Mouse (Mus musculus) limb, embryonic 11.5 days (tissue): ENCODE results near the gene Ago1. TPM values are rescaled to one million over a fixed set of nuclear protein-coding genes. Genes with fewer than 3 reads are reported as not detected.

Source experiments
- ATAC-seq: fragments of 200-750 bp; cut with Nextera tagmentation; 2 replicates; pipeline ENCODE4 v1.8.0; 2017; ENCODE audit warnings: low read depth; ENCODE audit not compliant: insufficient number of reproducible peaks, low FRiP score, low TSS enrichment
- DNase-seq: peaks from one replicate; pipeline ENCODE4 v3.0.0-alpha.2; 2015; ENCODE audit warnings: low spot score
- H3K27ac ChIP-seq: fragments of 300-500 bp; sonication (generic); replicated peaks from 2 replicates; pipeline ENCODE4 v1.5.1; 2014; ENCODE audit warnings: low read depth, mild to moderate bottlenecking, low read length
- H3K27me3 ChIP-seq: fragments of 300-500 bp; sonication (generic); 2 replicates; pipeline ENCODE4 v1.6.1; 2014; ENCODE audit warnings: mild to moderate bottlenecking, low read length, mixed read lengths; ENCODE audit not compliant: control insufficient read depth, insufficient read depth
- H3K36me3 ChIP-seq: fragments of 300-500 bp; sonication (generic); 2 replicates; pipeline ENCODE4 v1.6.1; 2014; ENCODE audit warnings: mild to moderate bottlenecking, low read length, moderate library complexity, mixed read lengths; ENCODE audit not compliant: control insufficient read depth, insufficient read depth
- H3K4me1 ChIP-seq: fragments of 300-500 bp; sonication (generic); 2 replicates; pipeline ENCODE4 v1.6.1; 2014; ENCODE audit warnings: low read length, mixed read lengths; ENCODE audit not compliant: control insufficient read depth, insufficient read depth
- H3K4me2 ChIP-seq: fragments of 300-500 bp; sonication (generic); 2 replicates; pipeline ENCODE4 v1.6.1; 2014; ENCODE audit warnings: low read depth, mild to moderate bottlenecking, moderate library complexity; ENCODE audit not compliant: severe bottlenecking
- H3K4me3 ChIP-seq: fragments of 300-500 bp; sonication (generic); 2 replicates; pipeline ENCODE4 v1.5.1; 2014; ENCODE audit warnings: low read depth, low read length
- H3K9ac ChIP-seq: fragments of 300-500 bp; sonication (generic); 2 replicates; pipeline ENCODE4 v1.6.1; 2014; ENCODE audit warnings: mild to moderate bottlenecking, low read length
- H3K9me3 ChIP-seq: fragments of 300-500 bp; sonication (generic); 2 replicates; pipeline ENCODE4 v1.6.1; 2016; ENCODE audit warnings: low read length; ENCODE audit not compliant: control insufficient read depth
- WGBS: fragments of 180-500 bp; shearing (Covaris S2); extraction: QIAGEN DNeasy Blood & Tissue Kit; methylation state at CpG from one replicate; pipeline ENCODE4 v1.1.7; 2014; 5-methylcytosine and 5-hydroxymethylcytosine counted together
- polyA plus RNA-seq: library from polyadenylated mRNA; unstranded; fragments of >200 nt; fragmentation: Nextera tagmentation; extraction: Ambion mirVana; gene quantifications from 2 replicates; pipeline ENCODE4 v1.2.1, GENCODE M21; 2014

The Ago1 gene
- polyA plus RNA-seq, 1 experiment from 2014 or later: 7.8 TPM

DNA sequence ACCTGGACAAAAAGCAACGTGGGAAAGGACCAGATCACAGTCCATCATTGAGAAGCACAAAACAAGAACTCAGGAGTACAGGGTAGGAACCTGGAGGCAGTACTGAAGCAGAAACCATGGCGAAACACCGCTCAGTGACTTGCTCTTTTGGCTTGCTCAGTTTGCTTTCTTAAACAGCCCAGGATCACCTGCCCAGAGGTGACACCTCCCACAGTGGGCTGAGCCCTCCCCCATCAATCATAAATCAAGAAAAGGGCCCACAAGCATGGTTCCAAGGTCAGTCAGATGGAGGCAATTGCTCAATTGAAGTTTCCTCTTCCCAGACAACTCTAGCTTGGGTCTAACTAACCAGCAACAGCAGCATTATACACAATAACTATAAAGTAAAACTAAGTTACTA lies 15.5 kb upstream of the Ago1 start:
- H3K4me3 ChIP-seq: no peak overlapping the region
- no peaks in the 10 kb centered on the region for H3K27me3 ChIP-seq
- no peaks in the 10 kb centered on the region for H3K36me3 ChIP-seq
- H3K9me3 ChIP-seq: no peaks in the 10 kb centered on the region
- WGBS: 82% methylated on average over 3 of the region's 3 CpGs
- no peak overlapping the region for H3K4me2 ChIP-seq
- DNase-seq (no peak), ATAC-seq (no peak)
- H3K4me1 ChIP-seq: no peaks in the 10 kb centered on the region
- H3K27ac ChIP-seq: no peak overlapping the region
- H3K9ac ChIP-seq: no peak overlapping the region

GRCm38 (mm10) chr4:126482951-126483350 lies 14.6 kb upstream of the Ago1 start:
- DNase-seq (no peak), ATAC-seq (no peak)
- no peaks in the 10 kb centered on the region for H3K27me3 ChIP-seq
- 87% methylated on average over 12 of the region's 12 CpGs for WGBS
- no peak overlapping the region for H3K27ac ChIP-seq
- H3K4me2 ChIP-seq: no peak overlapping the region
- H3K4me1 ChIP-seq: no peaks in the 10 kb centered on the region
- H3K9me3 ChIP-seq: no peaks in the 10 kb centered on the region
- no peak overlapping the region for H3K4me3 ChIP-seq
- H3K9ac ChIP-seq: no peak overlapping the region
- no peaks in the 10 kb centered on the region for H3K36me3 ChIP-seq

DNA sequence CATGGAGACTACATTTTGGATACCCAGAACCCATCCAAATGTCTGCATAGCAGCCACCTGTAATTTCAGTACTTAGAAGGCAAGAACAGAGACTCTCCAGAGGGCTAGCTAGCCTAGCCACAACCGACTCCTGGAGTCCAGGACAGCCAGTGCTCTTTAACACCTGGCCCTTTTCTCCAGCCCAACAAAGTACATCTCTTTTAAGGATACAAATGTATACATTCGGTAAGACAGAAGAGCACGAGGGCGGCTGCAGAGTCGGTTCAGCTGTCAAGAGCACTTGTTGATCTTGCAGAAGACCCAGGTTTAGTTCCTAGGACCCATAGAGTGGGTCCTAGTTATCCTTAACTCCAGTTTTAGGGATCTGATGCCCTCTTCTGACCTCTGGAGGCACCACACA lies 13.1 kb upstream of the Ago1 start:
- no peak for DNase-seq
- 94% methylated on average over 5 of the region's 5 CpGs for WGBS
- no peak for ATAC-seq

DNA sequence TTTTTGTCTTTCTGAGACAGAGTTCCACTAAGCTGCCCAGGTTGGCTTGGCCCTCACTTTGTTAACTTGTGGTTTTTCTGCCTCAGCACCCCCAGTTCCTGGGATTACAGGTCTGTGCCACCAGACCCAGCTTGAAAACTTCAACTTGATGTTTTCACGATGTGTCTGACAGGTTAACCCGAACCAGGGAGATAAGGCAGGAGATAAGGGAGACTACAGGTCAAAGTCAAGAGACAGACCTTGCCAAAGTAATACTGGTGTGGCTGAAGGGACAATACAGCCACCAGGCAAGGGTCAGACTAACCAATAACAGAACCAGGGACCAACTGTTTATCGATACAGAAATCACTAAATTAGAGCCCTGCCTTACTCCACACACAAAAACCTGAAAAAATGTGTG lies 11.9 kb upstream of the Ago1 start:
- Histone ChIP-seq H3K36me3 (no peaks in the 10 kb centered on the region), H3K27me3 (no peaks in the 10 kb centered on the region), H3K27ac (no peak overlapping the region), H3K4me3 (no peak overlapping the region), H3K4me1 (no peaks in the 10 kb centered on the region), H3K4me2 (no peak overlapping the region), H3K9ac (no peak overlapping the region), H3K9me3 (no peaks in the 10 kb centered on the region)
- ATAC-seq (no peak), DNase-seq (no peak)
- WGBS: 53% methylated on average over 3 of the region's 3 CpGs

More for the DNA sequence above, 13.1 kb upstream of the Ago1 start:
- no peak overlapping the region for H3K4me3 ChIP-seq
- no peak overlapping the region for H3K27ac ChIP-seq
- no peaks in the 10 kb centered on the region for H3K36me3 ChIP-seq
- no peaks in the 10 kb centered on the region for H3K27me3 ChIP-seq
- H3K4me1 ChIP-seq: no peaks in the 10 kb centered on the region
- H3K9me3 ChIP-seq: no peaks in the 10 kb centered on the region
- no peak overlapping the region for H3K9ac ChIP-seq
- H3K4me2 ChIP-seq: no peak overlapping the region

- Histone ChIP-seq H3K4me3 (no peak overlapping the region), H3K27me3 (no peaks in the 10 kb centered on the region), H3K9me3 (no peaks in the 10 kb centered on the region), H3K4me2 (no peak overlapping the region), H3K36me3 (no peaks in the 10 kb centered on the region; the same call in 1 of the 2 replicates), H3K4me1 (no peaks in the 10 kb centered on the region), H3K27ac (no peak overlapping the region), H3K9ac (no peak overlapping the region)
- peak; percentile 49 for DNase-seq
- no peak for ATAC-seq
- WGBS: 49% methylated on average over 5 of the region's 5 CpGs
Observed at GRCm38 (mm10) chr4:126473031-126473430, 4.6 kb upstream of the Ago1 start.

- Histone ChIP-seq H3K36me3 (no peaks in the 10 kb centered on the region; the same call in 1 of the 2 replicates), H3K9ac (no peak overlapping the region), H3K4me1 (peaks cover 13% of the 10 kb centered on the region), H3K27ac (no peak overlapping the region), H3K9me3 (no peaks in the 10 kb centered on the region), H3K4me2 (no peak overlapping the region), H3K4me3 (no peak overlapping the region), H3K27me3 (no peaks in the 10 kb centered on the region)
- 70% methylated on average over 1 of the region's 1 CpGs for WGBS
- DNase-seq (no peak), ATAC-seq (no peak)
Observed at GRCm38 (mm10) chr4:126469334-126469733, 951 bp upstream of the Ago1 start.

- Histone ChIP-seq H3K36me3 (no peaks in the 10 kb centered on the region; the same call in 1 of the 2 replicates), H3K4me3 (peak overlapping the region; percentile 88), H3K27ac (no peak overlapping the region), H3K9me3 (no peaks in the 10 kb centered on the region), H3K4me1 (peaks cover 13% of the 10 kb centered on the region), H3K9ac (no peak overlapping the region), H3K27me3 (no peaks in the 10 kb centered on the region), H3K4me2 (peak overlapping the region; percentile 38; the same call in 1 of the 2 replicates)
- no peak for ATAC-seq
- WGBS: 9% methylated on average over 8 of the region's 8 CpGs
- DNase-seq: no peak
Observed at GRCm38 (mm10) chr4:126468925-126469324, 542 bp upstream of the Ago1 start.

DNA sequence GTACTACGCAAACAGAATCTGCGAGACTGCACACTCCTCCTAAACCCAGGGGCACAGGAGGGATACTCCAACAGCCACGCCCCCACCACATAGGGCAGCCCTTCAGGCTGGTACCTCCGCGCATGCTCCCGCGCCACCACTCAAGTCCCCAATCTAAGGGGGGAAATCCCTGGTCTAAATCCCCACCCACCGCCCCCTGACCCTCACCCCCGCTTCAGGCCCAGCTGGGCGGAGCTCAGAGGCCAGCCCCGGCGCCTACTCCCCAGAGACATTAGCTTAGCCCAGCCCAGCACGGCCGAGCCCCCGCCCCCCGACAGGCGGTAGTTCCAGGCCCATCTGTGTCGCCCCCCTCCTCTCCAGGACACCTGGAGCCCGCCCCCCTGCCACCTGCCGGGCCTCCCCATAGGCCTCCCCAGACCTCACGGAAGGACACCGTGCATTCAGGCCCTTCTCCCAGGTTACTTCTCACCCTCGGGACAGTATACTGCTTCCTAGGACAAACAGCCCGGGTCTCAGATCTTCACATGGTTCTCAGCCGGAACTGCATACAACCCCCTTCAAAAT lies 580 bp downstream of the Ago1 start:
- Histone ChIP-seq H3K9me3 (no peaks in the 10 kb centered on the region), H3K9ac (peak overlapping the region; percentile 89), H3K36me3 (no peaks in the 10 kb centered on the region; the same call in 1 of the 2 replicates), H3K4me3 (peak overlapping the region; percentile 88), H3K4me1 (peaks cover 13% of the 10 kb centered on the region), H3K27ac (peak overlapping the region; percentile 81), H3K27me3 (no peaks in the 10 kb centered on the region), H3K4me2 (peak overlapping the region; percentile 65)
- DNase-seq: peak; percentile 84
- WGBS: 0% methylated on average over 25 of the region's 25 CpGs
- ATAC-seq: peak; percentile 76

DNA sequence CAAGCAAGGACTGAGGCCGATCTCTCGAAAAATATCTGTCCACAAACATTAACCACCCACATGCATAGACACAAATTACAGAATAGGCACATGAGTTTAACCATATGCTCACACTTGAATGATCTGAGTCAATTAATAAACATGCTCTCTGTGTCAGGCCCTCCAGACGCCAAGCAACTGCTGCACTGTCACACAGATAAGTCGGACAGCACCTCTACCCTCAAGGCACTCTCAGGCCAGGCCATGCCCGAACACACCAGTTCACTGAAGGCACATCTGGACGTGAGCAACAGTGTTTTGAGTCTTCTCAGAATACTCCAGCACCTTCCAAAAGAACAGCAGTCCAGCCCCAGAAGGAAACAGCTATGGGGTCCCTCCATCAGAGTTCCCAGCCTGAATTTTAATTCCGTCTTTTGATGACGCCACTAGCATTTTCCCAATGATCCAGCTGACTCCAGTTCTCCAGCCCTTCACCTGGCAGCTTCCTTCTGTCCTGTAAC lies 2.1 kb downstream of the Ago1 start:
- Histone ChIP-seq H3K36me3 (no peaks in the 10 kb centered on the region; the same call in 1 of the 2 replicates), H3K9ac (no peak overlapping the region), H3K9me3 (no peaks in the 10 kb centered on the region), H3K4me1 (peaks cover 13% of the 10 kb centered on the region), H3K27ac (no peak overlapping the region), H3K4me2 (0 out of 2 replicates have a peak overlapping the region, but pooled peaks have one; percentile 3), H3K27me3 (no peaks in the 10 kb centered on the region), H3K4me3 (no peak overlapping the region)
- no peak for ATAC-seq
- no peak for DNase-seq
- 38% methylated on average over 8 of the region's 8 CpGs for WGBS
